Mouse (Mus musculus): ENCODE measurements around the gene Exoc6b. TPM values are rescaled to one million over a fixed set of nuclear protein-coding genes. Genes with fewer than 3 reads are reported as not detected.

Gene Exoc6b
- polyA plus RNA-seq, 1 experiment from 2014 or later: 52.2 TPM

DNA sequence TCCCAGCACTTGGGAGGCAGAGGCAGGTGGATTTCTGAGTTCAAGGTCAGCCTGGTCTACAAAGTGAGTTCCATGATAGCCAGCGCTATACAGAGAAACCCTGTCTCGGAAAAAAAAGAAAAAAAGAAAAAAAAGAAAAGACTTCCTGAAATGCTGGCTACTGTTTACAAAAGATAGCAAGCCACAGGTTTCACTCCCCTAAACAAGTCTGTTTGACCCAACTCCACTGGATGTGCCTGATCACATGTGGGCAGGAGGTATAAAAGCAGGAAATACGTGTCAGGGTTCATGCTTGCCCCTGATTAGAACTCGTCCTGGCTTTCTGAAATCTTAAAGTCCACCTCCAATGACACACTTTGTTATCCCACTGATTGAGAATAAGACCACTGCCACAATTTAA, 18.2 kb downstream of the Exoc6b start:
- H3K9ac ChIP-seq (replicated peaks): no peak overlapping the region
- H3K4me3 ChIP-seq (replicated peaks): no peak overlapping the region
- no peaks in the 10 kb centered on the region for H3K4me1 ChIP-seq (replicated peaks)
- WGBS: 92% methylated on average over 4 of the region's 4 CpGs
- no peaks in the 10 kb centered on the region for H3K9me3 ChIP-seq
- ATAC-seq: no peak
- no peak overlapping the region for H3K27ac ChIP-seq
- H3K27me3 ChIP-seq: no peaks in the 10 kb centered on the region
- no peaks in the 10 kb centered on the region for H3K36me3 ChIP-seq
- no peak overlapping the region for H3K4me2 ChIP-seq (replicated peaks)

DNA sequence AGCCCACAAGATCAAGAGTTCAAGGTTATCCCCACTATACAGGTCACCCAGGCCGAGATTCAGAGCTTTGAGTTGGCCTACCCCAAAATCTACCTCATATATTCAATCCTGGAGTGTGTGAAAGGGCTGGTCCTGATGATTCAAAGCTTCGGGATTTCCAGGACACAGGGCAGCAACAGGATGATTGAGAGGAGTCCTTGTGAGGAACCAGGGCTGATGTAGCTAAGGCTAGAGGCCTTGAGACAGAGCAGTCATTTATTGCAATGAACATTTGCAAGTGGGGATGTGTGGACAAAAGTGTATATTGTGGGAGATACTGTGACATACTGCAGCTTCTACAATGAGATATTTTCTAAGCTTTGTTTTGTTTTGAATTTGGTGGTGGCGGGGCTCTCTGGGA, 22.8 kb downstream of the Exoc6b start:
- WGBS: 89% methylated on average over 3 of the region's 3 CpGs

GRCm38 (mm10) chr6:85044621-85045152, 24.6 kb downstream of the Exoc6b start:
- Histone ChIP-seq H3K4me1 (replicated peaks) (0 out of 2 replicates have a peak, but pooled peaks cover 5% of the 10 kb centered on the region), H3K9me3 (no peaks in the 10 kb centered on the region), H3K27me3 (no peaks in the 10 kb centered on the region), H3K9ac (replicated peaks) (no peak overlapping the region), H3K27ac (no peak overlapping the region), H3K4me3 (replicated peaks) (no peak overlapping the region), H3K36me3 (no peaks in the 10 kb centered on the region), H3K4me2 (replicated peaks) (no peak overlapping the region)
- WGBS: 41% methylated on average over 4 of the region's 4 CpGs
- no peak for ATAC-seq

More for the DNA sequence above, 22.8 kb downstream of the Exoc6b start:
- no peak overlapping the region for H3K4me3 ChIP-seq (replicated peaks)
- H3K36me3 ChIP-seq: no peaks in the 10 kb centered on the region
- no peak for ATAC-seq
- no peaks in the 10 kb centered on the region for H3K27me3 ChIP-seq
- 0 out of 2 replicates have a peak, but pooled peaks cover 5% of the 10 kb centered on the region for H3K4me1 ChIP-seq (replicated peaks)
- H3K4me2 ChIP-seq (replicated peaks): no peak overlapping the region
- no peak overlapping the region for H3K9ac ChIP-seq (replicated peaks)
- no peaks in the 10 kb centered on the region for H3K9me3 ChIP-seq
- H3K27ac ChIP-seq: no peak overlapping the region

- 9% methylated on average over 6 of the region's 6 CpGs for WGBS
- Histone ChIP-seq H3K27ac (no peak overlapping the region), H3K27me3 (no peaks in the 10 kb centered on the region), H3K9ac (replicated peaks) (no peak overlapping the region), H3K4me2 (replicated peaks) (no peak overlapping the region), H3K4me3 (replicated peaks) (no peak overlapping the region), H3K4me1 (replicated peaks) (0 out of 2 replicates have a peak, but pooled peaks cover 2% of the 10 kb centered on the region), H3K36me3 (no peaks in the 10 kb centered on the region), H3K9me3 (no peaks in the 10 kb centered on the region)
- no peak for ATAC-seq
Observed at GRCm38 (mm10) chr6:85037677-85038076, 31.6 kb downstream of the Exoc6b start.

DNA sequence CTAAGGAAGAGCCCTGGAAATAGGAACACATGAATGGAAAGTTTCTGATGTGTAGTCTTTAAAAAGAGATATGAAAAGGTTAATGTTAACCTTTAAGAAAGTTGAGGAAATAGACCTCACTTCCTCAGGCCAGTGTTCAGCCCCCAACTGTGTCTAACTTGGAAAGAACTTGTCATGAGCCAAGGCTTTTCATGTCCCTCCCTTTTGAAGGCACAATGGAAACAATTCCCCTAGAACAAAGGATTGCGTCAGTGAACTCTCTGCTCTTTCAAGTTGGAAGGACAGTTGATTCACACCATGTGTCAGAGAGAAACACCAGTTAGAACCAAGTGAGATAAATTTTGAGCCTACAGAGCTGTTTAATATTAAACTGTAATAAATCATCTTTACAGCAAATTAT, 39.6 kb downstream of the Exoc6b start:
- ATAC-seq: no peak
- 21% methylated on average over 1 of the region's 1 CpGs for WGBS

GRCm38 (mm10) chr6:85024403-85024802, 44.9 kb downstream of the Exoc6b start:
- H3K27ac ChIP-seq: no peak overlapping the region
- H3K4me3 ChIP-seq (replicated peaks): no peak overlapping the region
- ATAC-seq: no peak
- no peak overlapping the region for H3K4me2 ChIP-seq (replicated peaks)
- H3K9ac ChIP-seq (replicated peaks): no peak overlapping the region
- no peaks in the 10 kb centered on the region; the same call in 1 of the 2 replicates for H3K4me1 ChIP-seq (replicated peaks)
- H3K36me3 ChIP-seq: no peaks in the 10 kb centered on the region
- H3K27me3 ChIP-seq: no peaks in the 10 kb centered on the region
- no peaks in the 10 kb centered on the region for H3K9me3 ChIP-seq

More for the DNA sequence above, 39.6 kb downstream of the Exoc6b start:
- Histone ChIP-seq H3K4me3 (replicated peaks) (no peak overlapping the region), H3K9ac (replicated peaks) (no peak overlapping the region), H3K27ac (no peak overlapping the region), H3K27me3 (no peaks in the 10 kb centered on the region), H3K9me3 (no peaks in the 10 kb centered on the region), H3K4me2 (replicated peaks) (no peak overlapping the region), H3K36me3 (no peaks in the 10 kb centered on the region), H3K4me1 (replicated peaks) (no peaks in the 10 kb centered on the region)

DNA sequence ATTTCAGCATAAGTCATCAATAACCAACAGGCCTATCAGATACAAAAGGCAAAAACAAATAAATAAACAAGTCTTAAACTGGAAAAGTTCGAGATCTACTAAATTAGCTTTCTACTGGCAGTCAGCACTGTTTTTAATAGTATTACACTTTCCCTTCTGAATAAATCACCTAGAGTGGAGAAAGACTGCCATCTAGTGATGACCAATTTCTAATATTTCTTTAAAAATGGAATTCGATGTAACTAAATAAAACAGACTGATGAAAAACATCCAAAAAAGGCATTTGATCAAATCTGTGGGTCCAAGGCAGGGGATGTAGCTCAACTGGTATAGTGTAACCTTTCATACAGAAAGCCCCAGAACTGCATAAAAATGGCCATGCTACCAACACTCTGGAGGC, 52.3 kb downstream of the Exoc6b start:
- no peaks in the 10 kb centered on the region for H3K27me3 ChIP-seq
- H3K36me3 ChIP-seq: no peaks in the 10 kb centered on the region
- ATAC-seq: no peak
- no peak overlapping the region for H3K4me2 ChIP-seq (replicated peaks)
- H3K9me3 ChIP-seq: no peaks in the 10 kb centered on the region
- WGBS: 47% methylated on average over 2 of the region's 2 CpGs
- peaks cover 7% of the 10 kb centered on the region; the same call in 1 of the 2 replicates for H3K4me1 ChIP-seq (replicated peaks)
- no peak overlapping the region for H3K9ac ChIP-seq (replicated peaks)
- no peak overlapping the region for H3K4me3 ChIP-seq (replicated peaks)
- H3K27ac ChIP-seq: no peak overlapping the region

DNA sequence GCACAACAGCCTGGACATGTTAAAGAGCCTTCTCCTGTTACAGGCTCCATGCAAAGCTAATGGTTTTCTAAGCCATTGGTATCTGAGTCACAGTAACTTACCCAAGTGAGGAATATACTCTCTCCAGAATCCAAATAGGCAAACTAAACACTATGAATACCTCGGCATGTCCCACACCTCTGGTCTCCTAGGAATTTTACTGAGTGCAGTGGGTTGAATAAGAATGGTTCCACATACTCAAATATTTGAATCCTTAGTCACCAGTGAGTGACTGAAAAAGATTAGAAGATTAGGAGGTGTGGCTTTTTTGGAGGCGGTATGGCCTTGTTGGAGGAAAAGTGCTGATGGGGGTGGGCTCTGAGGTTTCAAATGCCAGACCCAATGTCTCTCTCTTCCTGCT, 55.4 kb downstream of the Exoc6b start:
- no peak for ATAC-seq
- WGBS: 89% methylated on average over 2 of the region's 2 CpGs

GRCm38 (mm10) chr6:85010397-85010796, 58.9 kb downstream of the Exoc6b start:
- no peak overlapping the region for H3K27ac ChIP-seq
- H3K9me3 ChIP-seq: no peaks in the 10 kb centered on the region
- H3K4me1 ChIP-seq (replicated peaks): no peaks in the 10 kb centered on the region
- no peaks in the 10 kb centered on the region for H3K27me3 ChIP-seq
- H3K9ac ChIP-seq (replicated peaks): no peak overlapping the region
- H3K4me2 ChIP-seq (replicated peaks): no peak overlapping the region
- no peak for ATAC-seq
- no peak overlapping the region for H3K4me3 ChIP-seq (replicated peaks)
- 91% methylated on average over 2 of the region's 2 CpGs for WGBS
- no peaks in the 10 kb centered on the region for H3K36me3 ChIP-seq

More for the DNA sequence above, 55.4 kb downstream of the Exoc6b start:
- no peaks in the 10 kb centered on the region for H3K9me3 ChIP-seq
- H3K27ac ChIP-seq: no peak overlapping the region
- H3K4me1 ChIP-seq (replicated peaks): peaks cover 7% of the 10 kb centered on the region; the same call in 1 of the 2 replicates
- H3K4me2 ChIP-seq (replicated peaks): no peak overlapping the region
- no peak overlapping the region for H3K9ac ChIP-seq (replicated peaks)
- no peaks in the 10 kb centered on the region for H3K36me3 ChIP-seq
- H3K27me3 ChIP-seq: no peaks in the 10 kb centered on the region
- no peak overlapping the region for H3K4me3 ChIP-seq (replicated peaks)

- H3K4me3 ChIP-seq (replicated peaks): no peak overlapping the region
- no peaks in the 10 kb centered on the region for H3K9me3 ChIP-seq
- no peaks in the 10 kb centered on the region for H3K4me1 ChIP-seq (replicated peaks)
- H3K27me3 ChIP-seq: no peaks in the 10 kb centered on the region
- H3K36me3 ChIP-seq: no peaks in the 10 kb centered on the region
- H3K9ac ChIP-seq (replicated peaks): no peak overlapping the region
- ATAC-seq: no peak
- no peak overlapping the region for H3K27ac ChIP-seq
- H3K4me2 ChIP-seq (replicated peaks): no peak overlapping the region
Observed at GRCm38 (mm10) chr6:84995418-84995817, 73.9 kb downstream of the Exoc6b start.

GRCm38 (mm10) chr6:84976563-84976971, 92.7 kb downstream of the Exoc6b start:
- Histone ChIP-seq H3K4me1 (replicated peaks) (no peaks in the 10 kb centered on the region), H3K9ac (replicated peaks) (no peak overlapping the region), H3K4me3 (replicated peaks) (no peak overlapping the region), H3K9me3 (no peaks in the 10 kb centered on the region), H3K36me3 (no peaks in the 10 kb centered on the region), H3K27me3 (no peaks in the 10 kb centered on the region), H3K4me2 (replicated peaks) (no peak overlapping the region), H3K27ac (no peak overlapping the region)
- WGBS: 62% methylated on average over 3 of the region's 3 CpGs
- ATAC-seq: no peak

GRCm38 (mm10) chr6:84968531-84968930, 100.8 kb downstream of the Exoc6b start:
- Histone ChIP-seq H3K27ac (no peak overlapping the region), H3K36me3 (no peaks in the 10 kb centered on the region), H3K27me3 (no peaks in the 10 kb centered on the region), H3K4me1 (replicated peaks) (0 out of 2 replicates have a peak, but pooled peaks cover 5% of the 10 kb centered on the region), H3K9ac (replicated peaks) (no peak overlapping the region), H3K4me3 (replicated peaks) (no peak overlapping the region), H3K4me2 (replicated peaks) (no peak overlapping the region), H3K9me3 (no peaks in the 10 kb centered on the region)
- 91% methylated on average over 1 of the region's 1 CpGs for WGBS
- ATAC-seq: no peak

GRCm38 (mm10) chr6:84964729-84965415, 104.4 kb downstream of the Exoc6b start:
- Histone ChIP-seq H3K4me2 (replicated peaks) (no peak overlapping the region), H3K27me3 (no peaks in the 10 kb centered on the region), H3K9ac (replicated peaks) (no peak overlapping the region), H3K9me3 (no peaks in the 10 kb centered on the region), H3K4me3 (replicated peaks) (no peak overlapping the region), H3K4me1 (replicated peaks) (peaks cover 10% of the 10 kb centered on the region), H3K36me3 (no peaks in the 10 kb centered on the region), H3K27ac (no peak overlapping the region)
- 86% methylated on average over 5 of the region's 5 CpGs for WGBS
- ATAC-seq: no peak

Data from midbrain, embryonic 13.5 days (tissue).